In the genomic region with DNA sequence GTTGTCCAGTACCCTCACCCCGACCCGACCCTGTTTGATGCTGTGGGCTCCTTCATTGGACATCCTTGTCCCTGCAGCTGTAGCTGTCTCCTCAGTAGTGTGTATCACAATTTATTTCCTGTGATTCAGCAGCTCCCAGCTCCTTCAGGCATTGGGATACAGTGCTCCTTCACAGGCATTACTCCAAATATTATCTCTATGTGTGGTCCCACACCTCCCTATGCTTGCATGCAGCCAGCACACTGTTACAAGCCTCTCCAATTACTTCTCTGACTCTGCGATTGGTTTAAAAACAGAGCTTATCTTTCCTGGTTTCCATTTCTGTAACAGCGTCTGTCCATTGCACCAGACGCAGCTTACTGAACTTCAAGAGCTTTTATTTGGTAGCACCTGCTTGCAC, we compare ENCODE assay signal across 33 mouse cellular contexts. TPM values are rescaled to one million over a fixed set of nuclear protein-coding genes. Genes with fewer than 3 reads are reported as not detected.
A peak's percentile ranks its signal among the peaks of the same experiment; 100 is the strongest.
DNase-seq lines count a peak whose midpoint lies in the region; ATAC-seq and TF ChIP-seq lines count a peak whose summit lies in the region.
"Had no signal": no experiment of that assay in that cellular context is flagged by ENCODE, and none has a peak within 500 bp of the region (broad histone marks: within the 10 kb centered on the region; RNA-seq: fewer than 3 reads in every experiment).

No protein-coding gene starts in this region.

- no peaks in the 10 kb centered on the region for H3K9me3 ChIP-seq in forebrain, postnatal 0 days (ENCODE audit: low read length)
- no peaks in the 10 kb centered on the region for H3K9me3 ChIP-seq in forebrain, embryonic 13.5 days (replicated peaks)
- no peaks in the 10 kb centered on the region for H3K9me3 ChIP-seq in heart, embryonic 15.5 days (replicated peaks)
- H3K9me3 ChIP-seq in lung, embryonic 14.5 days (ENCODE audit: low read depth, low read length): no peaks in the 10 kb centered on the region
- H3K9me3 ChIP-seq: forebrain, embryonic 10.5 days; G1E; hindbrain, embryonic 10.5 days; hindbrain, embryonic 13.5 days; intestine, embryonic 15.5 days had no signal

- no peak for TF ChIP-seq CTCF in forebrain, postnatal 0 days (IDR thresholded peaks at IDR 0.05; ENCODE audit: low read depth)
- TF ChIP-seq CTCF in lung, embryonic 14.5 days (IDR thresholded peaks at IDR 0.05; ENCODE audit: low read depth): no peak

- ATAC-seq in forebrain, postnatal 0 days: peak; percentile 25; the same call in 1 of the 2 replicates
- no peak for ATAC-seq in forebrain, embryonic 13.5 days
- peak; percentile 50; the same call in 1 of the 2 replicates for ATAC-seq in heart, embryonic 15.5 days (replicated peaks; ENCODE audit: insufficient number of reproducible peaks, insufficient read depth, low FRiP score, low read depth)
- peak; percentile 54; the same call in 1 of the 2 replicates for ATAC-seq in lung, embryonic 14.5 days (ENCODE audit: insufficient read depth)
- ATAC-seq: forebrain, embryonic 16.5 days; hindbrain, embryonic 16.5 days; intestine, embryonic 15.5 days; Patski had no signal

- H3K4me3 ChIP-seq in forebrain, postnatal 0 days (ENCODE audit: low read depth, low read length): no peak overlapping the region
- H3K4me3 ChIP-seq in forebrain, embryonic 13.5 days: no peak overlapping the region
- H3K4me3 ChIP-seq in heart, embryonic 15.5 days: no peak overlapping the region
- H3K4me3 ChIP-seq in lung, embryonic 14.5 days (ENCODE audit: low read depth, low read length): no peak overlapping the region
- H3K4me3 ChIP-seq: forebrain, embryonic 10.5 days; gastrocnemius, adult 2 months; hindbrain, embryonic 10.5 days; hindbrain, embryonic 13.5 days; intestine, embryonic 15.5 days had no signal

- H3K4me1 ChIP-seq in forebrain, postnatal 0 days (ENCODE audit: insufficient read depth): no peaks in the 10 kb centered on the region
- no peaks in the 10 kb centered on the region for H3K4me1 ChIP-seq in forebrain, embryonic 13.5 days
- H3K4me1 ChIP-seq in heart, embryonic 15.5 days (replicated peaks): peaks cover 3% of the 10 kb centered on the region; the same call in 1 of the 2 replicates
- H3K4me1 ChIP-seq in lung, embryonic 14.5 days (ENCODE audit: insufficient read depth): no peaks in the 10 kb centered on the region
- H3K4me1 ChIP-seq: forebrain, embryonic 10.5 days; hindbrain, embryonic 10.5 days; hindbrain, embryonic 13.5 days; intestine, embryonic 15.5 days had no signal

- H3K36me3 ChIP-seq in forebrain, postnatal 0 days (ENCODE audit: insufficient read depth): no peaks in the 10 kb centered on the region
- H3K36me3 ChIP-seq in forebrain, embryonic 13.5 days (ENCODE audit: poor library complexity, severe bottlenecking): no peaks in the 10 kb centered on the region
- no peaks in the 10 kb centered on the region for H3K36me3 ChIP-seq in heart, embryonic 15.5 days
- H3K36me3 ChIP-seq in lung, embryonic 14.5 days (ENCODE audit: insufficient read depth): no peaks in the 10 kb centered on the region
- H3K36me3 ChIP-seq: forebrain, embryonic 10.5 days; G1E; hindbrain, embryonic 10.5 days; hindbrain, embryonic 13.5 days; intestine, embryonic 15.5 days had no signal

- DNase-seq in forebrain, postnatal 0 days: no peak
- no peak for DNase-seq in heart, adult 18-20 months
- peak; percentile 4 for DNase-seq in lung, embryonic 14.5 days
- no peak for DNase-seq in lung, postnatal 4 days
- DNase-seq: adrenal gland, postnatal 10 days; adrenal gland, postnatal 36 days; B cell, adult 2 months; cerebellum, adult 18-20 months; cerebellum, adult 9-10 months; cerebellum, postnatal 14 days; gastrocnemius, adult 2 months; gastrocnemius, postnatal 14 days; heart, adult 11 months; heart, postnatal 36 days; kidney, adult 11 months; kidney, adult 8-10 months had no signal

- no peak overlapping the region for H3K4me2 ChIP-seq in forebrain, postnatal 0 days (ENCODE audit: low read depth)
- no peak overlapping the region for H3K4me2 ChIP-seq in forebrain, embryonic 13.5 days
- no peak overlapping the region for H3K4me2 ChIP-seq in heart, embryonic 15.5 days
- H3K4me2 ChIP-seq in lung, embryonic 14.5 days: no peak overlapping the region
- H3K4me2 ChIP-seq: heart, embryonic 11.5 days; hindbrain, embryonic 13.5 days; intestine, embryonic 15.5 days had no signal

- no peak overlapping the region for H3K27ac ChIP-seq in forebrain, postnatal 0 days (ENCODE audit: low read depth, low read length)
- no peak overlapping the region for H3K27ac ChIP-seq in forebrain, embryonic 13.5 days
- no peak overlapping the region for H3K27ac ChIP-seq in heart, embryonic 15.5 days
- H3K27ac ChIP-seq in lung, embryonic 14.5 days (ENCODE audit: low read depth): no peak overlapping the region
- H3K27ac ChIP-seq: forebrain, embryonic 10.5 days; gastrocnemius, adult 2 months; hindbrain, embryonic 10.5 days; hindbrain, embryonic 13.5 days; intestine, embryonic 15.5 days had no signal

- H3K9ac ChIP-seq in forebrain, postnatal 0 days: no peak overlapping the region
- H3K9ac ChIP-seq in forebrain, embryonic 13.5 days: no peak overlapping the region
- H3K9ac ChIP-seq in heart, embryonic 15.5 days: no peak overlapping the region
- no peak overlapping the region for H3K9ac ChIP-seq in lung, embryonic 14.5 days
- H3K9ac ChIP-seq: hindbrain, embryonic 13.5 days; intestine, embryonic 15.5 days had no signal

- no peaks in the 10 kb centered on the region for H3K27me3 ChIP-seq in forebrain, postnatal 0 days (ENCODE audit: insufficient read depth, low read length)
- H3K27me3 ChIP-seq in forebrain, embryonic 13.5 days: no peaks in the 10 kb centered on the region
- H3K27me3 ChIP-seq in heart, embryonic 15.5 days: no peaks in the 10 kb centered on the region
- no peaks in the 10 kb centered on the region for H3K27me3 ChIP-seq in lung, embryonic 14.5 days (ENCODE audit: insufficient read depth, low read length)
- H3K27me3 ChIP-seq: CH12.LX; hindbrain, embryonic 13.5 days; intestine, embryonic 15.5 days; Patski had no signal

- WGBS in forebrain, postnatal 0 days: 80% methylated on average over 5 of the region's 5 CpGs
- WGBS in forebrain, embryonic 13.5 days: 77% methylated on average over 5 of the region's 5 CpGs
- WGBS in heart, embryonic 15.5 days: 41% methylated on average over 5 of the region's 5 CpGs
- WGBS in lung, embryonic 14.5 days: 35% methylated on average over 5 of the region's 5 CpGs

RNA-seq across cellular contexts. Expression of a gene that starts 0.9 kb away (rescaled TPM):
- not detected in 2 replicates for total RNA-seq in forebrain, postnatal 0 days (2014; rRNA removed)
- polyA plus RNA-seq in forebrain, postnatal 0 days (2015; fragmentation: Nextera tagmentation; extraction: Ambion mirVana): not detected in 2 replicates
- polyA plus RNA-seq in forebrain, embryonic 13.5 days (2015; fragmentation: Nextera tagmentation; extraction: Ambion mirVana): not detected in 2 replicates
- polyA plus RNA-seq in heart, embryonic 15.5 days (2015; fragmentation: Nextera tagmentation; extraction: Ambion mirVana): not detected in 2 replicates
- total RNA-seq in heart, adult 18-20 months (2021): not detected
- not detected in 2 replicates for polyA plus RNA-seq in lung, embryonic 14.5 days (2014; fragmentation: Nextera tagmentation; extraction: Ambion mirVana)
- total RNA-seq: adrenal gland, adult 18-20 months; adrenal gland, postnatal 10 days; adrenal gland, postnatal 36 days; CH12.LX; gastrocnemius, adult 2 months; gastrocnemius, postnatal 14 days; gastrocnemius, postnatal 4 days; heart, postnatal 36 days had no signal
- polyA plus RNA-seq: forebrain, embryonic 10.5 days; forebrain, embryonic 16.5 days; frontal cortex, adult 2 months; G1E; heart, embryonic 11.5 days; hindbrain, embryonic 13.5 days; hindbrain, embryonic 16.5 days; intestine, embryonic 15.5 days; Patski had no signal

RNA-seq across cellular contexts. Expression of a gene that starts 7.8 kb away (rescaled TPM):
- not detected in 2 replicates for total RNA-seq in forebrain, postnatal 0 days (2014; rRNA removed)
- polyA plus RNA-seq in forebrain, postnatal 0 days (2015; fragmentation: Nextera tagmentation; extraction: Ambion mirVana): not detected in 2 replicates
- polyA plus RNA-seq in forebrain, embryonic 13.5 days (2015; fragmentation: Nextera tagmentation; extraction: Ambion mirVana): not detected in 2 replicates
- not detected in 2 replicates for polyA plus RNA-seq in heart, embryonic 15.5 days (2015; fragmentation: Nextera tagmentation; extraction: Ambion mirVana)
- total RNA-seq in heart, adult 18-20 months (2021): not detected
- polyA plus RNA-seq in lung, embryonic 14.5 days (2014; fragmentation: Nextera tagmentation; extraction: Ambion mirVana): not detected in 2 replicates
- total RNA-seq: adrenal gland, adult 18-20 months; adrenal gland, postnatal 10 days; adrenal gland, postnatal 36 days; CH12.LX; gastrocnemius, adult 2 months; gastrocnemius, postnatal 14 days; gastrocnemius, postnatal 4 days; heart, postnatal 36 days had no signal
- polyA plus RNA-seq: embryonic facial prominence, embryonic 11.5 days; embryonic facial prominence, embryonic 14.5 days; forebrain, embryonic 10.5 days; forebrain, embryonic 16.5 days; frontal cortex, adult 2 months; G1E; heart, embryonic 11.5 days; hindbrain, embryonic 10.5 days; hindbrain, embryonic 13.5 days; hindbrain, embryonic 16.5 days; intestine, embryonic 15.5 days; Patski had no signal

RNA-seq across cellular contexts. Expression of a gene that starts 22.0 kb away (rescaled TPM):
- not detected in 2 replicates for total RNA-seq in forebrain, postnatal 0 days (2014; rRNA removed)
- 0.23 TPM in 1 of 2 replicates, not detected in the other for polyA plus RNA-seq in forebrain, postnatal 0 days (2015; fragmentation: Nextera tagmentation; extraction: Ambion mirVana)
- not detected in 2 replicates for polyA plus RNA-seq in forebrain, embryonic 13.5 days (2015; fragmentation: Nextera tagmentation; extraction: Ambion mirVana)
- polyA plus RNA-seq in heart, embryonic 15.5 days (2015; fragmentation: Nextera tagmentation; extraction: Ambion mirVana): not detected in 2 replicates
- total RNA-seq in heart, adult 18-20 months (2021): not detected
- not detected in 2 replicates for polyA plus RNA-seq in lung, embryonic 14.5 days (2014; fragmentation: Nextera tagmentation; extraction: Ambion mirVana)
- total RNA-seq: adrenal gland, adult 18-20 months; adrenal gland, postnatal 10 days; adrenal gland, postnatal 36 days; CH12.LX; G1E; gastrocnemius, adult 2 months; gastrocnemius, postnatal 14 days; gastrocnemius, postnatal 4 days; heart, postnatal 36 days had no signal
- polyA plus RNA-seq: embryonic facial prominence, embryonic 11.5 days; embryonic facial prominence, embryonic 14.5 days; forebrain, embryonic 10.5 days; frontal cortex, adult 2 months; G1E; heart, embryonic 11.5 days; hindbrain, embryonic 10.5 days; hindbrain, embryonic 13.5 days; intestine, embryonic 15.5 days; Patski had no signal

RNA-seq across cellular contexts. Expression of a gene that starts 25.7 kb away (rescaled TPM):
- total RNA-seq in forebrain, postnatal 0 days (2014; rRNA removed): not detected in 2 replicates
- not detected in 2 replicates for polyA plus RNA-seq in forebrain, postnatal 0 days (2015; fragmentation: Nextera tagmentation; extraction: Ambion mirVana)
- not detected in 2 replicates for polyA plus RNA-seq in forebrain, embryonic 13.5 days (2015; fragmentation: Nextera tagmentation; extraction: Ambion mirVana)
- polyA plus RNA-seq in heart, embryonic 15.5 days (2015; fragmentation: Nextera tagmentation; extraction: Ambion mirVana): not detected in 2 replicates
- not detected for total RNA-seq in heart, adult 18-20 months (2021)
- polyA plus RNA-seq in lung, embryonic 14.5 days (2014; fragmentation: Nextera tagmentation; extraction: Ambion mirVana): not detected in 2 replicates
- total RNA-seq: adrenal gland, adult 18-20 months; adrenal gland, postnatal 10 days; adrenal gland, postnatal 36 days; CH12.LX; gastrocnemius, adult 2 months; gastrocnemius, postnatal 14 days; gastrocnemius, postnatal 4 days; heart, postnatal 36 days had no signal
- polyA plus RNA-seq: embryonic facial prominence, embryonic 11.5 days; embryonic facial prominence, embryonic 14.5 days; forebrain, embryonic 10.5 days; forebrain, embryonic 16.5 days; frontal cortex, adult 2 months; G1E; heart, embryonic 11.5 days; hindbrain, embryonic 10.5 days; hindbrain, embryonic 13.5 days; hindbrain, embryonic 16.5 days; intestine, embryonic 15.5 days; Patski had no signal

RNA-seq across cellular contexts. Expression of a gene that starts 26.0 kb away (rescaled TPM):
- not detected in 2 replicates for total RNA-seq in forebrain, postnatal 0 days (2014; rRNA removed)
- polyA plus RNA-seq in forebrain, postnatal 0 days (2015; fragmentation: Nextera tagmentation; extraction: Ambion mirVana): not detected in 2 replicates
- not detected in 2 replicates for polyA plus RNA-seq in forebrain, embryonic 13.5 days (2015; fragmentation: Nextera tagmentation; extraction: Ambion mirVana)
- not detected in 2 replicates for polyA plus RNA-seq in heart, embryonic 15.5 days (2015; fragmentation: Nextera tagmentation; extraction: Ambion mirVana)
- not detected for total RNA-seq in heart, adult 18-20 months (2021)
- polyA plus RNA-seq in lung, embryonic 14.5 days (2014; fragmentation: Nextera tagmentation; extraction: Ambion mirVana): not detected in 2 replicates
- total RNA-seq: adrenal gland, adult 18-20 months; adrenal gland, postnatal 10 days; adrenal gland, postnatal 36 days; CH12.LX; G1E; gastrocnemius, adult 2 months; gastrocnemius, postnatal 14 days; gastrocnemius, postnatal 4 days; heart, postnatal 36 days had no signal
- polyA plus RNA-seq: embryonic facial prominence, embryonic 11.5 days; embryonic facial prominence, embryonic 14.5 days; forebrain, embryonic 10.5 days; forebrain, embryonic 16.5 days; frontal cortex, adult 2 months; G1E; heart, embryonic 11.5 days; hindbrain, embryonic 10.5 days; hindbrain, embryonic 13.5 days; hindbrain, embryonic 16.5 days; intestine, embryonic 15.5 days; Patski had no signal
